Mouse (Mus musculus) A20 (cell line): ENCODE results near the gene A930002H24Rik.
"Not testable (repeated sequence)": the region's sequence is repeated elsewhere in the genome, so short reads cannot be mapped to it uniquely, and the experiment has no call there.

Experiments used
- DNase-seq: peaks from one replicate; pipeline ENCODE4 v3.0.0-alpha.2; 2011; ENCODE audit warnings: low read depth, low spot score

Gene A930002H24Rik

DNA sequence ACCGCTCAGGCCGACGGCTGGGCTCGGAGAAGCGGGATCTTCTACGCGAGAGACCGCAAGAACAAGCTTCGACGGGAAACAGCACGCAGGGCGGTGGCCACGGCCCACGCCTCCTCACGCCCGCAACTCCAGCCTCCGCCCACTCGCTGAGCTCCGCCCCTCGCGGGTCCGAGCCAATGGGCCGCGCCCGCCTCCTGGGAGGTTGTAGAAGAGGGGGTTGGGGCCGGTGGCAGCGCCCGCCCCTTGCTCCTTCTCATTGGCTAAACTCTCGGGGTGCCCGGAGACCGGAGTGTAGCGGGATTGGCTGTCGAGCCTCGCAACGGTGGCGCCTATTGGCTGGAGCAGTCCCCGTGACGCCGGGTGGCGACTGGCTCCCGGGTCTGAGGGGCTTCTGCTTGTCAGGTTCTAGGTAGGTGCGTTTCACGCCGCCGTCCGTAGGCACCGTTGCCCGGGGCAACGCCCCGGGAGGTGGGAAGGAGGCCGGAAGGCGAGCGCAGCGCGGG is at the start of gene A930002H24Rik:
Gene A930002H24Rik (minus strand): TSS at position 145 of the 503 bp plus-strand sequence.
- peak; percentile 99 for DNase-seq

DNA sequence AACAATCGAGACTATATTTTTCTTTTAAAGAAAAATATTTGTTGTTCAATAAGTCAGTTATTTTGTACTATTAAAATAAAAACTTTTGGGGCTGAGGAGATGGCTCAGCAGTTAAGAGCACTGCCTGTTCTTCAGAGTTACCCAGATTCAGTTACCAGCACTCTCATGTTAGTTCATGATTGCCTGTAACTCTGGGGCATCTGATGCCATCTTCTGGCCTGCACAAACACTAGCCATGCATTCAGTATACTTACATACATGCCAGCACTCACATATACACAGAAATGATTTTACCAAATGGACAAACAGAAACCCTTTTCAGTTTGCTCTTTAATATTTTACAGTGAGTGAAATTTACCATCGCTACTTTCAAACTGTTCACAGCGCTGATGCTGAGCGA is 45.7 kb upstream of the A930002H24Rik start:
- DNase-seq = peak; percentile 31

DNA sequence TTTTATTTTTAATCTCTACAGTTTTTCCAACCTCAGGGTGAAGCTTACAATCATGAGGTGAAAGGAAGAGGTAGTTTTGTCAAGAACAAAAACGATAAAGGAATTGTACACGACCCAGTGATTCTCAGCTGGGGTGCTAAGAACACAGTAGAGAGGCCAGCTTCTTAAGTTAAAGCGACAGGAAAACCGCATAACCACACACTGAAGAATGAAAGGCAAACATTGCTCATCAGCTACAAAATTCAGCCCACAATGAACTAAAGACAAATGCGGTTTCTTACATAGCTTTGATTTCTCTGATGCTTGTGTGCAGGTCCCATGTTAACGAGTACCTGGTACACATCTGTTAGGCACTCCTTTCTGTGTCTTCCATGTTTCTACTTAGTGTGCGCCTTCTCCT is 33.5 kb upstream of the A930002H24Rik start:
- no peak for DNase-seq

DNA sequence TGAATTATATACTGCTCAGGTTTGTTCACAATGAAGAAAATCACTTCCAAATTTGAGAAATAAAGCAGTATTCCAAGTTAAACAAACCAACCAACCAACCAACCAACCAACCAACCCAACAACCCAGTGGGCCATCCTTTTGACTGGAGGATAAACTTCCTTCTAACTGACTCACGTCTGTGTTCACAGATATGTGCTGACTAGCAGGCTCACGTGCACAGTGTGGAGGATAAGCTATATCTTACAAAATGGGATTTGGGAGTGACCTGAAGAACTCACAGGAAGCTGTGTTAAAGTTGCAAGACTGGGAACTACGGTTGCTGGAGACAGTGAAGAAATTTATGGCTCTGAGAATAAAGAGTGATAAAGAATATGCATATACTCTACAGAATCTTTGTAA is 32.2 kb upstream of the A930002H24Rik start:
- DNase-seq = no peak

DNA sequence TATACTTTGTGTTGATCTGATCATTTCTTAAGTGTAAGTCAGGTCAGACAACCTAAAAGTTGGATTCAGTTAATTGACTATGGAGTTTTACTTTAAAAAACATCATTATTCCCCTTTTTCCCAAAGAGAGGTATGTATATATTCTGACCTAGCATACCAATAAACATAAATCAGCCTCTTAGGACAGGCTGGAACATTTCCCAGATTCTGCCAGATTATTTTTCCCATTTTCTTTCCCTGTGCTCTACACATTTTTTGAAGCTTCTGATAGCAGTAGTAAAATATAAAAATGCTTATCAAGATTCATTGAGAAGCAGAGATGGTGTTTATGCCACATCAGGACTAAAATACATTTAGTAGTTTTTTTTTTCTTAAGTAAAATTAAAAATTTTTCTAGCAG is 27.0 kb upstream of the A930002H24Rik start:
- no peak for DNase-seq

DNA sequence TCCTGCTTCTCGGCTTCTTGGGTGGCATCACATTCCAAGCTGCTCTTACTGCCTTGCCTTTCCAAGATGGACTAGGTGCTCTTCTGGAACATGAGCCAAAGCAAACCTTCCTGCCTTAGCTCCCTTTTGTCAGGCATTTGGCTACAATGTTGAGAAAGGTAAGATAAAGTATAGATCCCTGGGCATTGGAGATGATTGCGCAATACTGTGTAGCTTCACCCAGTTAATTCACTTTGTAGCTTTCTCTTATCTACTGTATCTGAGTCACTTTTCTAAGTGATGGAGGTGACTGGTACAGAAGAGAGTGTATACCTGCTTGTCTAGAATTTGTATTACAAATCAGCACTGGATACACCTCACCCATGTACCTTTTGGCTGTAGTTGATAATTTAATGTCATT is 23.4 kb upstream of the A930002H24Rik start:
- no peak for DNase-seq

DNA sequence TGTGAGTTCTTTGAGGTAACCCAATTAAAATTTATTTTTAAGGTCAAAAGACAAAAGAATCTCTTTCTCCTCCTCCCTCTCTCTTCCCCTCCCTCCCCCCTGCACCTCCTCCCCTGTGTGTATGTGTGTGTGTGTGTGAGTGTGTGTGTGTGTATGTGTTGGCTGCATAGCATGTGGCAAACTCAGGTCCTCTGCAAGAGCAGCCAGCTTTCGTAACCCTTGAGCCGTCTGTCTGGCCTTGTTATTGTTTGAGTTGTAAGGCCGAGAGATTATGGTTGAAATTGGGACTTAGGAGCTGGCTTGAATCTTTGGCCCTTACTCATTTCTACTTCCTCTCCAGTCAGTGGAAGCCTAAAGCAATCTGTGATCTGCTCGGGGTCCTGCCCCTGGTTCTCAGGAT is 16.4 kb upstream of the A930002H24Rik start:
- DNase-seq = no peak

DNA sequence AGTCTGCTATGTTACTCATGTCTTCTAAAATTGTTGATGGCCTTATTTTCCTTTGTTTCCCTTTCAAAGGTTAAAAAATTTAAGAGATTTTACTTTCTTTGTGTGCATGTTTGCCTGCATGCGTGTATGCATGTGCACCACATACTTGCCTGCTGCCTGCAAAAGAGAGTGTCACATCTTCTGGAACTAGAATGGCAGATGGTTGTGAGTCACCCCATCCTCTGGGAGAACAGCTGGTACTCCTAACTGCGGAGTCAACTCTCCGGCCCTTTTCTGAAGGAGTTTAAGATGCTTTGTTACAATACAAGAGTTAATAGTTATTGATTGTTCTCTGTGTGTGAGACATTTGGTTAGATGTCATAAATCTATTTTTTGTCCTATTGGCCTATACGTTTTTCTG is 15.3 kb upstream of the A930002H24Rik start:
- no peak for DNase-seq

DNA sequence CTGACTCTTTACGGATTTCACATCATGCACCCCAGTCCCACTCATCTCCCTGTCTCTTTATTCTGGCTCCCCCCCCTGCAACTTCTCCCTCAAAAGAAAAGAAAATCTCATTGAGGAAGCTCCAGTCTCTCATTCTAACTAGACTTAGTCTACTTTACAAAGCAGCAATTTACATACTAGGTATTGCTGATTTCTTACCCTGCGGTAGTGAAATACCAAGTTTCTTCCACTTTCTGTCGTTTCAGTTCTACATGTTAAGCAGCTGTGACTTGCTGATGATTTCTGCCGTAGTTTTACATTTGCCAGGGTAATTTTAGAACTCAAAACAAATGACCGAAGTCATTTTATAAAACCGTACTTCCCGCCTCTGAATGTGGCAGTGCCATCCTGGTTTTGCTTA is 8.2 kb upstream of the A930002H24Rik start:
- peak; percentile 83 for DNase-seq

DNA sequence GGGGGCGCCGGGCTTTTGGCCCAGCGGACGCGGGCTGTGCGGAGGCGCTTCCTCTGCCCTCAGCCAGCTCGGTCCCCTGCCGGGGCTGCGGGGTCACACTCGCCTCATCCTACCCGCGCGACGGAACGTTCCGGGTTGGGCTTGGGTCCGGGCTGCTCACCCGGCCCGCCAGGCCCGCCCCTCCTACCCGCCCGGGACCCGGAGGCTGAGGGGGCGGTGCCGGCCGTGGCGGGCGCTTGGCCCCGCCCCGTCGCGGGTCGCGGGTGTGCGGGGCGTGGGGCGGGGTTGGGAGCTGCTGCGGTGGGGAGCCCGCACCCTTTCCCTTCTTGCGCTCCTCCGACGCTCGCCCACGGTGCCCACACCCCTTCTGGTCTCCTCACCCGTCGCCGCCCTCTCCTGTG is 580 bp upstream of the A930002H24Rik start:
- no peak for DNase-seq

DNA sequence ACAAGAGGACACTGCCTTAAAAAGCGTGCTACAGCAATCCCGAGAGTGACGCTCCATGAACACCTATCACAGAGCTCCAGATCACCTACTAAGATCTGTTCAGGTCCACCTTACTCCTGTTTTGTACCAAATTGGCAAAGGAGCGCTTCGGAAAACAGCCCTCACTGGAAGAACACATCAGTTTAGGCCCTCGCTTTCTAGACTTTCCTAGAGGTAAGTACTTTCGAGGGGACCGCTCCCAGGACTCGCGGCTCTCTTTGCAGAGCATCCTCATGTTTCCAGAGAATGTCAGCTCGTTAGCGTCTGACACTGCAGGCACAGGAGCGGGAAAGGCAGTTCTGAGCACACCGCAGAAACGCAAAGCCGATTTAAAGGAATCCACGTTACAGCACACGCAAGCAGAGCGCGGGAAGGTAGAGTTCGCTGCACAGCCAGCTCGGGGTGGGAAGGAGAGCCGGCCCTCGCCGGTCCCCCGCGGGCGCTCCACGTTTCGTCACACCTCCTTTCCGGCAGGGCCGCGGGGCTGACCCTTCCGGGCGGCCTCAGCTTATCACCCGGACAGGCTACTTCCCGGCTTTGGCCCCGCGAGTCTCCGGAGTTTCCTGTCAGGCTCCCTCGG is 470 bp downstream of the A930002H24Rik start, which contains the start of gene Fer:
Gene Fer (plus strand): TSS at position 51 of the 619 bp plus-strand sequence.
- DNase-seq = no peak

DNA sequence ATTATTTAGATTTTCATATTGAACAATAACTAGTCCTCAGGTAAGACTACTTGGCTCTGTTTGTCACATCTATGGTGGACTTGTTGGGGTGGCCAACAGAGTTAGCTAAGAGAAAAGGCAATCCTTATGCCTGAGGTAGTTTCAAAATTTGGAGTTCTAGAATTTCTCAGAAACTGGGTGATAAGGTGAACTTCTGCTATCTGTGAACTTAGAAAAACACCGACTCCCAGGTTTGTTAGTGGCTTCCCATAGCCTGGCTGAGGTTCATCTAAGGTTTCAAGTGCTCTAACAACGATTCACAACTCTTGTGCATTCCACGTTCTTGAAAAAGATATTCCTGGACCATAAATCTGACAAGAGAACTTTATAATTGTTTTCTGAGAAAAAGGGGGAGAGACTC is 1.2 kb downstream of the A930002H24Rik start:
- DNase-seq = no peak

DNA sequence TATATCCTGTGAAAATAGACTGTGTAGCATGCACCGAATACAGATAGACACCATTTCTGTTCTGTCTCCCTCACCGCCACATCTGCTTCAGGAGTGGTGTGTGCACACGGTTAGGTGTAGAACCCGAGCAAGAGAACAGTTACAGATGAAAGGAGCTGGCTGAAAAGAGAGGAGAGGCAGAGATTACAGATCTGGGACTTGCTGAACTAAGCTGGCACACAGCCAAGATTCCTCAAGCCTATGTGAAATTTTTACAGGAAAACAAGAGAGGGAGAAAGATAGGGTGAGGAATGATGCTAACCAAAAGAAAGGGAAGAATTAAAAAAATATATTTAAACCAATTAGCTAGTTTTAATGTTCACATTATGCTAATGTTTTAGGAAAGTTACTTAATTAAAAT is 2.6 kb downstream of the A930002H24Rik start:
- no peak for DNase-seq

DNA sequence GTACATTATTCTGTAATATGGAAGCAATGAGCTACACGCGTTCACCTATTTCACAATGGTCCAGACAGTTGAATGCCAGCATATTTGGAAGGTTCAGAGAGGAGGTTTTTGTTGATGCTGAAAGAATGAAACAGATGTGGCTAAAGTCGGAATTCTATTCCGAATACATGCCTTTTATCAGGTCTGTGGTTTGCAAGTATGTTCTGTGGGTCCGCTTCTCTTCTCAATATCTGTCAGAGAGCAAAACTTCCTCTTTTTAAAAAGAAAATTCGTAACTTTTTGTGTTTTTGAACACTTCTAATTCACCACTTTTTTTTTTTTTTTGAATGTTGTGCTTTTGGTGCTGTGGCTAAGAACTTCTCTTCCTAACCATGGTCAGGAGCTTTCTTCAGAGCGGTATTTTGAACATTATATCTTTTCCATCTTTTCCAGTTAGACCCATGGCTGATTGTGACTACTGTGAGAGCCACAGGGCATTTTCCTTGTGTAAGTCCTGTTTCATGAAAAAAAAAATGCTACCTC is 6.5 kb downstream of the A930002H24Rik start:
- peak; percentile 66 for DNase-seq

DNA sequence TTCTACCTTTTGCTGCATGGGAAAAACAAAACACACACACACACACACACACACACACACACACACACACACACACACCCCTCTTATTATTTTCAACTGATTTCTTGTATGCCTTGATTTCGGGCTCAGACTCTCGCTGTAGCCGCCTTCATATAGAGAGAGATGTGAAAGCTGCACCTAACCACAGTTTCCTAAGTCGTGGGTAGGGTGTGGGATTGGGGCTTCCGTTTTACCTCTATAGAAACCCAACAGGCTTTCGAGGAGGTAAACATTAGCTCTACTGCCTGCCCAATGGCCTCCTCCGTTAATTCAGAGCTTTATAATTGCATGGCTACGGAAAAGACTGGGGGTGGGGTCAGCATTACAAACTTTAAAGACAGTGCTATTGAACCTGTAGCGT is 13.6 kb downstream of the A930002H24Rik start:
- DNase-seq = no peak

DNA sequence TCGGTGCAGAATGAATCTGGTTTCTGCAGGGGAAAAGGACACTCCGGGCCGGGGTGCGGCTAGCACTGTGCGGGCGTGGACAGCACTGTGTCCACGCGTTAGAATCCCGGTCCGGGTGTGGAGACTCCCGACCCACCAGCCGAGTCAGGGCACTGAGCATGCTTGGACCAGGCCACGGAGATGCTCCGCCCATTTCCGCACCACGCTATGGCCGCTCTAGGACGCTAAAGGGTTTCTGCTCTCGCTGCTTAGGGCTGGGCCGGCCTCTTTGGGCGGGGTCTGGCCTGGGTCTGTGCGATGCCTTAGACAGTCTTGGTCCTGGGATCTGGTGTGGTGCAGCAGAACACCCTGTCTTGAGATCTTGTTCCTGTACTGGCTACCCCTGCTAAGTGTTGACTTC is 14.0 kb downstream of the A930002H24Rik start:
- peak; percentile 83 for DNase-seq

DNA sequence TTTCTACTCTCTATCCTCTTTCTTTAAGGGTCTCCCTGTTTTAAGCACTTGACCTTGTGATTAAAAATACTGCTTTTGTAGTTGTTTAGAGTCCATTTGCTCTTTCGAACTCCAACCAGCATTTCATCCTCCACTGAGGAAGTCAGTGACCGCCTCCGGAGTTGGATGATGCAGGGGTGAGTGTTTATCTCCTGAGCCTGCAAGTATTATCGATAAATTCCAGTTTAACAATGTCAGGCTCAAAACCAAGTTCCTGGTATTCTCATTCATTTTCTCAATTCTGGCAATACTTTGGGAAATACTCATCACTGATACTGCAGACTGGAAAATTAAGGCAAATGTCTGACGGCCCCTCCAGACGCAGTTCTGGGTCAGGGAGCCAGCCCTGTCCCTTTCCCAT is 14.4 kb downstream of the A930002H24Rik start:
- no peak for DNase-seq

DNA sequence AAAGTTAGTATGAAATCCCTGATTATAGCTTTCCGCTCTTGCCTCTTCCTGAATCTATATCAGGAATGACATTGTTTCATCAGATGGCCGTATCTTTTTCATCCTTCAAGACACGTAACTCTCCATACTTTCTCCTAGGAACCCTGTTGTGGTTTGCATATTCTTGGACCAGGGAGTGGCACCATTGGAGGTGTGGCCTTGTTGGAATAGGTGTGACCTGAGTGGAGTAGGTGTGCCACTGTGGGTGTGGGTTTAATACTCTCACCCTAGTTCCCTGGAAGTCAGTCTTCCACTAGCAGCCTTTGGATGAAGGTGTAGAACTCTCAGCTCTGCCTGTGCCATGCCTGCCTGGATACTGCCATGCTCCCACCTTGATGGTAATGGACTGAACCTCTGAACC is 17.8 kb downstream of the A930002H24Rik start:
- DNase-seq = not testable (repeated sequence)

DNA sequence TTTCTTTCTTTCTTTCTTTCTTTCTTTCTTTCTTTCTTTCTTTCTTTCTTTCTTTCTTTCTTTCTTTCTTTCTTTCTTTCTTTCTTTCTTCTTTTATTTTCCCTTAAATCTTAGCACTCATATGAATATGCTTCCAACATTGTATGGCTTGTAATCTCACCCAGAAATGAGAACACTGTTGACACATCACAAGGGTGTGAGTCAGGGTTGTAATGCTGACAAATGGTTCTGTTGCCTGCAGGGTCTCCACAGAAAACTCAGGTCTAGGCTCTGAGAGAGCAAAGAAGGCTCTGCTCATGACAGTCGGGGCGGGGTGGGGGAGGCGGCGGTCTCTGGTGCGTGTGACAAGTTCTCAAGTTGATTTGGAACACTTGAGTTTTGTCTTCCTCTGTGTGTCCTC is 18.7 kb downstream of the A930002H24Rik start:
- DNase-seq = no peak

DNA sequence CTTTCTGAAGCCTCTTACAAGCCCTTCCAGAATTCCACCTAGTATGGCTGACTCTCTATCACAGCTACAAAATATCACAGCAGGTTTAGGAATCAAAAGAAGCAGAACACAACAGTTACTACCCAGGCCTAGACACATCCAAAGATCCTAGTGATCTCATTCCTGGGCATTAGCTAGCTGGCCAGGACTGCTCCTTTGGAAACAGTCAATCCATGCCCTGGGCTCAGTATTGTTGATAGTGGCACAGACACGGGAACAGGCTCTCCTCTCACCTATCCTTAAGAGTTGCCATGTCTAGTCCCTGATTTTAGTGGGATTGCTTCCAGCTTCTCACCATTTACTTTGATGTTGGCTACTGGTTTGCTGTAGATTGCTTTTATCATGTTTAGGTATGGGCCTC is 21.4 kb downstream of the A930002H24Rik start:
- DNase-seq = no peak

DNA sequence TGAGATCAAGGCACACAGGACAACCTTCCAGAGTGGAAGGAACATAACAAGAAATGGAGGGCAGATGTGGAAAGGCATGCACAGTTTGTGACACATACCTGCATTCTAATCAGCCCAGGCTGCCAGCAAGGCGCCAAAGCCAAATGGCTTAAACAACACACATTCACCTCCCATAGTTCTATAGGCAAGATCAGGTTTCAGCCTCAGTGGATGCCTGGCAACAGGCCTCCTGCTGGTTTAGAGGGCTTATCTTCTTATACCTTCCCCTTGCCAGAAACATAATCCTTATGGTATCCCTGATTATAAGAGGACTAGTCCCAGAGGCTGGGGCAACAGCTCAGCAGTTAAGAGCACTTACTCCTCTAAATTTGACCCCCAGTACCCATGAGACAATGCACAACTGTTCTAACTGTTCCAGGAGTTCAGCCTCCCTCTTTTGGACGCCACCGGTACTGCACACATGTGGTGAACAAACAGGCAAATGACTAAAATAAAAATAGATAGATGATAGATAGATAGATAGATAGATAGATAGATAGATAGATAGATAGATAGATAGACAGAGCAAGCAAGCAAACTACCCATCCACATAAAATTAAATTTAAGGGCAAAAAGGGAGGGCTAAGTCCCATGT is 23.8 kb downstream of the A930002H24Rik start:
- DNase-seq = no peak

DNA sequence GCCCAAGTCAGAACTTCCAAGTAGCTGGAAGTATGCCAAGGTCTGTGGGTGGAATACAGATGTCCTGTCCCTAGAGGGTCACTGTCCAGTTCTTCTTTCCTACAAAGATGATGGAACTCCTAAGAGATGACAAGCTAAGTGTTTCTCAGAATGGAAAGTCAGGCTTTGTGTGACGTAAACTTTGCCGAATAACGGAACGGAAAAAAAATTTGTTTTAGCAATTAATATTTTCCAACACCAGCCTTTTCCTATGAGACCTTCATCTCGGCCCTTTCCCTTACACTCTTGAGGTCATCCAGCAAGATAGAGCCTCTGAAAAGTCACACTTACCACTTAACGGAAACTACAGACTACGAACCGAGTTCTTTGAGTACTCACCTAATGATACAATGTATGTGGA is 25.4 kb downstream of the A930002H24Rik start:
- DNase-seq = no peak

DNA sequence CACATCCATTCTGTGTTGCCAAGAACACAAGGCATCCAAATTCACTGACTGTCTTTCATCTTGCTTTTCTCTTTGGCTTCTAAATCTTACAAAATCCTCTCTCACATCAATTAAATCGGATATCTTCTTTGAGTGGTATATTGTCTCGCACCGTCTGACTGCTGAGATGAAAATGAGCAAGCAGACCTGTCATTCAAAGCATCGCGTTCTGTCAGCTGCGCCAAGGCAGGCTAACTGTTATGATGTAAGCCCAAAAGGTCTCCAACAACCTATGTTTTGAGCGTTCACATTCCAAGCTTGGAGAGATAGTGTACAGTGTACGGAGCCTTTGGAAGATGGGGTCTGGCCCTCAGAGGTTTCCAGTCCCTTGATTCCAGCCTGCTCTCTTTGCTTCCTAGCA is 26.9 kb downstream of the A930002H24Rik start:
- DNase-seq = no peak
